Mouse (Mus musculus) spleen, adult 2 months (tissue): ENCODE results near the gene Nomo1. TPM values are rescaled to one million over a fixed set of nuclear protein-coding genes. Genes with fewer than 3 reads are reported as not detected.

Experiments used
- DNase-seq, 2 experiments: peaks; one replicate each; pipeline versions ENCODE4 v3.0.0 to v3.0.0-alpha.2; 2012 to 2021; ENCODE audit warnings: low spot score in 2 of 2, low read depth in 1 of 2
- H3K27ac ChIP-seq: fragments of 200-500 bp; 2 replicates; pipeline ENCODE4 v1.5.1; 2012; ENCODE audit warnings: low read length, inconsistent platforms; ENCODE audit not compliant: insufficient read depth
- H3K27me3 ChIP-seq: fragments of 200-500 bp; 2 replicates; pipeline ENCODE4 v1.6.1; 2012; ENCODE audit warnings: mild to moderate bottlenecking, moderate library complexity, low read length, inconsistent platforms; ENCODE audit not compliant: control insufficient read depth, insufficient read depth
- H3K36me3 ChIP-seq: fragments of 200-500 bp; 2 replicates; pipeline ENCODE4 v1.6.1; 2012; ENCODE audit warnings: mild to moderate bottlenecking, low read length, inconsistent platforms; ENCODE audit not compliant: control insufficient read depth, insufficient read depth
- H3K4me1 ChIP-seq: fragments of 200-500 bp; 2 replicates; pipeline ENCODE4 v1.6.1; 2011; ENCODE audit warnings: inconsistent platforms; ENCODE audit not compliant: control insufficient read depth, insufficient read depth, insufficient read length
- H3K4me3 ChIP-seq: fragments of 200-500 bp; 2 replicates; pipeline ENCODE4 v1.5.1; 2011; ENCODE audit warnings: mild to moderate bottlenecking, inconsistent platforms; ENCODE audit not compliant: insufficient read depth, insufficient read length; ENCODE audit errors: extremely low read depth
- CTCF ChIP-seq: fragments of 200-500 bp; IDR thresholded peaks from 2 replicates; pipeline ENCODE4 v1.5.1; 2011; ENCODE audit warnings: mild to moderate bottlenecking, inconsistent platforms; ENCODE audit not compliant: insufficient read depth, insufficient read length, insufficient replicate concordance; ENCODE audit errors: extremely low read depth
- POLR2A ChIP-seq: fragments of 200-500 bp; IDR thresholded peaks from 2 replicates; pipeline ENCODE4 v1.6.1; 2011; ENCODE audit warnings: low read depth, low read length, inconsistent platforms
- WGBS: fragments of 180-500 bp; shearing (Covaris S2); methylation state at CpG from one replicate; pipeline ENCODE4 v1.1.7; 2018; 5-methylcytosine and 5-hydroxymethylcytosine counted together
- polyA plus RNA-seq: library from polyadenylated mRNA; depleted of rRNA; stranded (reverse); fragments of >200 nt; gene quantifications from 2 replicates; pipeline ENCODE4 v1.2.3, GENCODE M21; 2012

Gene Nomo1
- polyA plus RNA-seq, 1 experiment = 22.5 TPM

DNA sequence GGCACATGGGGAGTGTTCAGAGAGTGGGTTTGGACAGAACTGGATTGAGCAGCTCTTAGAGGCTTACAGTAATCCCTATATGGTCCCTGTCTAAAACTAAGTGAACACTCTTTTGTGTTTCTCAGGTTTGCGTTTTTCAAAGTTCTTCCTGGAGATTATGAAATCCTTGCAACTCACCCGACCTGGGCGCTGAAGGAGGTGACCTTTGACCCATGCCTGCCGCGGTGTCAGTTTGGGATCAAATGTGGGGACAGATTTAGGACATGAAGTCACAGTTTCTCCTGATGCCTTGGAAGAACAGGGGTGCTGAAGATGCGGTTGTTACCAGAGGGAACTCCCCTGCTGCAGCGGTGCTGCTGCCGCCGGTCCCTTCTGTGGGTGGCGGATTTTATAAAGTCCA is 10.6 kb downstream of the Nomo1 start:
- no peaks in the 10 kb centered on the region for H3K27me3 ChIP-seq
- peaks cover 44% of the 10 kb centered on the region for H3K36me3 ChIP-seq
- no peaks in the 10 kb centered on the region for H3K4me1 ChIP-seq
- WGBS = 91% methylated on average over 10 of the region's 10 CpGs
- no peak for DNase-seq
- H3K27ac ChIP-seq = no peak overlapping the region
- TF ChIP-seq CTCF (no peak), POLR2A (no peak)
- no peak overlapping the region for H3K4me3 ChIP-seq

DNA sequence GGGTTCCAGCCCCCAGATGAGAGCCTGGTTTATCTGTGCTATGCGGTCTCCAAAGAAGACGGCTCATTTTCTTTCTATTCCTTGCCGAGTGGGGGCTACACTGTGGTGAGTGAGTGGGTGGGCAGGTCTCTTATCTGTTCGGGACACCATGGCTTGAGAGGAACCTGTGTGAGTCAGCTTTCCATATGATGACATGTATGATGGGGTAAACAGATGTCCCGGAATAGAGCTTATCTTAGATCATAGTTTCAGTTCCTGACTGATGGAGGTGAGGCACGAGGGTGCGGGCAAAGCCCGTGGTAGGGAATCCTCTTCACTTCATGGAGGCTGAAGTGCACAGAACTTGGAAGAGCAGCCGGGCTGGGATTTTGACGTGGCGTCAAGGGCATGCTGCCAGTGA is 12.4 kb downstream of the Nomo1 start:
- WGBS = 82% methylated on average over 11 of the region's 11 CpGs
- no peaks in the 10 kb centered on the region for H3K4me1 ChIP-seq
- H3K27me3 ChIP-seq = no peaks in the 10 kb centered on the region
- H3K4me3 ChIP-seq = no peak overlapping the region
- TF ChIP-seq POLR2A (no peak), CTCF (no peak)
- H3K27ac ChIP-seq = no peak overlapping the region
- H3K36me3 ChIP-seq = peaks cover 46% of the 10 kb centered on the region
- no peak for DNase-seq

DNA sequence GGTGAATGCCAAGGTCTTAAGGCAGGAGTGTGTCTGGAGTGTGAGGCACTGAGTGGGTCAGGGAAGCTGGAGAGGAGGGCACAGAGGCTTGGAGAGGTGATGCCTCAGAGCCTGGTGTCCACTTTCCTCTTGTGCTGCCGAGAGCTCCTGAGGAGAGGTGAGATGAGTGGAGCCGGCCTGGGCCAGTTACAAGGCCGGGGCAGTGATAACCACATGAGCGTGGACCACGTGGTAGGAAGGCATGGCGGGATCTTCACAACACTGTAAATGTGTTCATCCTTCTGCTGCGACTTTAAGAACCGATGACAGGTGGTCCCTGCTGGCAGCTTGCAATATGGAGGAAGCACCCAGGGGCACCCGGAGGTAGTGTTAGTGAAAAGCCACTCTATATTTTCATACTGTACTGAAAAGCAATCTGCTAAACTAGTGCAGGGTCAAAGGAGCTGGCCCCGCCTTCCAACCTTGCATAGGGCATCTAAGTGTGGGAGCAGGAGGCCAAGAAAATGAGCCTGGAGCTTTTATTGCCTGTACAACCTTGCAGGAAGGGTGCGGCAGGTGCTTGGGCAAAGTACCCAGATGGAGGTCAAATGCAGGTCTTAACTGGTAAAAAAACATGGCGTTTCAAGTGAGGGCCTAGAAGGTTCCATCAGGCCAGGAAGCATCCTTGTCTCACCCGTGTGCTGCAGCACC is 14.5 kb downstream of the Nomo1 start:
- TF ChIP-seq POLR2A (no peak), CTCF (no peak)
- Histone ChIP-seq H3K4me1 (no peaks in the 10 kb centered on the region), H3K27me3 (no peaks in the 10 kb centered on the region), H3K27ac (no peak overlapping the region), H3K4me3 (no peak overlapping the region), H3K36me3 (peaks cover 32% of the 10 kb centered on the region)
- DNase-seq = no peak
- WGBS = 85% methylated on average over 13 of the region's 13 CpGs

DNA sequence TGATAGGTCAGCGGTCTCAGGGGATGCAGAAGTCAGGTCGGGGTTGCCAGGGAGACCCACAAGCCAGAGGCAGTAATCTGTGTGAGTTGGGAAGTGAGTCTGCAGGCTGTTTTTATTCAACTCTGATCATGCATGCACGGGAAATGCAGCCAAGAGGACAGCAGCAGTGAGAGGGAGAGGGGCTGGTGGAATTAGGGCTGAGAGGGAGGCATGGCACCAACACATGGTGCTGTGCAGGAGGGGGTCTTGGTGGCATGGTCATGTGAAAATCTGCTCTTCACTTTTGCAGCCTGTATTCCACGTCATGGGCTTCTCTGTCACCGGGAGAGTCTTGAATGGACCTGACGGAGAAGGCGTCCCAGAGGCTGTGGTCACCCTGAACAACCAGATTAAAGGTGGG is 16.5 kb downstream of the Nomo1 start:
- TF ChIP-seq POLR2A = no peak
- TF ChIP-seq CTCF = no peak
- WGBS = 94% methylated on average over 7 of the region's 7 CpGs
- Histone ChIP-seq H3K27me3 (no peaks in the 10 kb centered on the region), H3K4me1 (no peaks in the 10 kb centered on the region), H3K4me3 (no peak overlapping the region), H3K27ac (no peak overlapping the region), H3K36me3 (peaks cover 29% of the 10 kb centered on the region)
- DNase-seq = no peak

DNA sequence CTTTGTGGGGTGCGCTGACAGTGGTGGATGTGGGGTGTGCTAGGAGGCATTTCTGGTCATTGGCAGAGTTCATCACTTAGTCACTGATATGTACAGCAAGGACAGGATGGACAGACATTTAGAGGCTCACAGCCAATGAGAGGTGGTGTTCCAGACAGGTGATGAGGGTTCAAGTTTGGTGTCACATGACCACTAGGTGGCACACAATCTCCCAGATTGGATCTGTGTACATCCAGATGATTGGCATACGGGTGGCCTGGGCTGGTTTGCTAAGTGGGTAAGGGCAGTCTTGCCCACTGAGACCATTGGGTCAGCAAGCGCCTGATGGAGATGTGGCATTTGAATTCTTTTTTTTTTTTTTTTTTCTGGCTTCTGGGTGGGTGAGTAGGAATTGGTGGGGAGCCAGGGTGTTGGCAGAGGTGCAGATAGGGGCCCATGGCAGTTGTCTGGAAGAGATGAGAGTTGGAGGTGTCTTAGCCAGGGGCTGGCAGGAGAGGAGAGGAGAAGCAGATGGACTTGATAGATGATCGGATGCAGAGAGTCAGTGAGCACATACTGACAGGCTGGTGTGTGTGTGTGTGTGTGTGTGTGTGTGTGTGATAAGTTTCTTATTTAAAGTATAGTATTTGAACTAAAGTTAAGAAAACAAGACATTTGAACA is 18.8 kb downstream of the Nomo1 start:
- Histone ChIP-seq H3K36me3 (peaks cover 18% of the 10 kb centered on the region), H3K27ac (no peak overlapping the region), H3K4me1 (peaks cover 3% of the 10 kb centered on the region; the same call in 1 of the 2 replicates), H3K4me3 (no peak overlapping the region), H3K27me3 (no peaks in the 10 kb centered on the region)
- peak; percentile 28; the same call in 1 of the 2 replicates for TF ChIP-seq CTCF
- TF ChIP-seq POLR2A = no peak
- peak in 1 of 2 experiments; percentile 29 for DNase-seq
- 80% methylated on average over 4 of the region's 4 CpGs for WGBS

- no peak overlapping the region for H3K4me3 ChIP-seq
- 94% methylated on average over 3 of the region's 3 CpGs for WGBS
- peaks cover 16% of the 10 kb centered on the region for H3K36me3 ChIP-seq
- no peaks in the 10 kb centered on the region for H3K27me3 ChIP-seq
- no peak for TF ChIP-seq CTCF
- TF ChIP-seq POLR2A = no peak
- no peak overlapping the region for H3K27ac ChIP-seq
- peaks cover 11% of the 10 kb centered on the region; the same call in 1 of the 2 replicates for H3K4me1 ChIP-seq
- DNase-seq = no peak
These were observed 20.1 kb downstream of the Nomo1 start for GRCm38 (mm10) chr7:46053566-46053965.

DNA sequence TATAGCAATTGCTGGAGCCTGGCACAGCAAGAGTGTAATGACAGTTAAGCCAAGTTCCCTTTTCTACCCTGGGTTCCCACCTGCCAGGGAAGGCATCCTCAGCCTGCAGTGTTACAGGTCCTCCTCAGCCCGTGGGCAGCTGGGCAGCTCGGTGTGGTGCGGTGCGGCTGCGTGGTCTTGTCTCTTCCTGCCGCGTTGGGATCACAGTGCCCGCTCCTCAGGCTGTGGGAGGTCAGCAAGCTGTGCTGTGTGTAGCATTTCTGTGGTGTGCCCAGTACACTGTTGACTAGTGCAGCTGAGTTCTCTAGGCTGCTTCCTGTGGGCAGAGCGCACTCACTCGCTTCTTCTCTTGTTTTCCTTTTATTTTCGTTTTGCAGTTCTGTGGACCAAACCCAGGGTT is 25.4 kb downstream of the Nomo1 start:
- Histone ChIP-seq H3K27ac (peak overlapping the region; percentile 93), H3K27me3 (no peaks in the 10 kb centered on the region), H3K36me3 (peaks cover 26% of the 10 kb centered on the region), H3K4me3 (peak overlapping the region; percentile 88), H3K4me1 (peaks cover 17% of the 10 kb centered on the region; the same call in 1 of the 2 replicates)
- no peak for TF ChIP-seq CTCF
- peak; percentile 69 for TF ChIP-seq POLR2A
- DNase-seq = peak; percentile 34 to 48
- WGBS = 15% methylated on average over 11 of the region's 11 CpGs
